Mouse (Mus musculus) neutrophil, adult 5-6 weeks (primary cell): ENCODE data around the gene Itpr1. TPM values are rescaled to one million over a fixed set of nuclear protein-coding genes. Genes with fewer than 3 reads are reported as not detected.
A peak's percentile ranks its signal among the peaks of the same experiment; 100 is the strongest.

Experiments used
- ATAC-seq: fragments of 151-379, 151-347 bp; 2 replicates; pipeline ENCODE4 v1.8.0; 2017; ENCODE audit warnings: mild to moderate bottlenecking, moderate TSS enrichment; ENCODE audit not compliant: insufficient number of reproducible peaks, poor library complexity, low FRiP score, severe bottlenecking; ENCODE audit errors: extremely low read depth
- total RNA-seq: library from RNA; stranded (forward); fragments of 200-1000 nt; gene quantifications from 2 replicates; pipeline ENCODE4 v1.2.3, GENCODE M21; 2017

The Itpr1 gene
- total RNA-seq, 1 experiment from 2014 or later = 223 TPM

GRCm38 (mm10) chr6:108572646-108573045 is 359.8 kb downstream of the Itpr1 start:
- no peak for ATAC-seq

GRCm38 (mm10) chr6:108577056-108577455 is 364.2 kb downstream of the Itpr1 start:
- ATAC-seq = no peak

- ATAC-seq = no peak
Observed at GRCm38 (mm10) chr6:108588426-108588825, 375.5 kb downstream of the Itpr1 start.

- no peak for ATAC-seq
Observed at GRCm38 (mm10) chr6:108592227-108592626, 379.3 kb downstream of the Itpr1 start.

GRCm38 (mm10) chr6:108592636-108593035 is 379.7 kb downstream of the Itpr1 start:
- ATAC-seq = no peak

GRCm38 (mm10) chr6:108594171-108594841 is 381.4 kb downstream of the Itpr1 start:
- ATAC-seq = no peak

- ATAC-seq = no peak
Observed at GRCm38 (mm10) chr6:108598691-108599090, 385.8 kb downstream of the Itpr1 start.

GRCm38 (mm10) chr6:108599317-108599716 is 386.4 kb downstream of the Itpr1 start:
- ATAC-seq = 0 out of 2 replicates have a peak, but pooled peaks have one; percentile 16

Other genes with a start within 250 kb of the Itpr1 start
- gene Setmar, start 148.1 kb upstream of the Itpr1 start, total RNA-seq = 1.7 and 2.1 TPM in 2 replicates
- 14.0 and 18.9 TPM in 2 replicates for gene Sumf1, start 27.5 kb upstream of the Itpr1 start, total RNA-seq